Mouse (Mus musculus) lung, postnatal 0 days (tissue): Measurements from ENCODE around the gene Kdm2b.

Experiments
- CTCF ChIP-seq: IDR thresholded peaks from 2 replicates; pipeline ENCODE4 v1.5.1; 2016; ENCODE audit warnings: antibody characterized with exemption, mild to moderate bottlenecking
- EP300 ChIP-seq: IDR thresholded peaks from 2 replicates; pipeline ENCODE4 v1.6.1; 2016; ENCODE audit warnings: antibody characterized with exemption, mild to moderate bottlenecking, control low read depth

DNA sequence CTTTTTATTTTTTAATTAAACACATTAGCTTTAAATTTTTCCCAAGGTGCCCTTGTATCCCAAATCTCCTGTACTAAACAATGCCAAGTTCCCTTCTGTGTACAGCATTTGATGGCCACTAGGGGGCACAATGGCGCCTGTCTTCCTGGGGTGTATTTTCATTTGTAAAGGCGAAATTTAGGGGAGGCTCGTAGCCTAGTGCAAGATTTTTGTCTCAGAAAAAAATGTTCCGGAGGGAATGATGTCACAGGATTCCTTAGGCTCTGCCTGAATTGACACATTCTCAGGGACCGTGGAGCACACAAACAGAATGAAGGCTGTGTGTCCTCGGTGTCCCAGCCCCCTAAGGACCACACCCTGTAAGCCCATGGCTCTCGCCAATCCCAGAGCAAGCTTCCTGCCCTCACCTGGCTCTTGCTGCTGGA is 64.1 kb downstream of the Kdm2b start:
- peak; percentile 89 for TF ChIP-seq CTCF
- TF ChIP-seq EP300: no peak
